Mouse (Mus musculus): Measurements from ENCODE around the gene Ccsap.

Gene Ccsap

DNA sequence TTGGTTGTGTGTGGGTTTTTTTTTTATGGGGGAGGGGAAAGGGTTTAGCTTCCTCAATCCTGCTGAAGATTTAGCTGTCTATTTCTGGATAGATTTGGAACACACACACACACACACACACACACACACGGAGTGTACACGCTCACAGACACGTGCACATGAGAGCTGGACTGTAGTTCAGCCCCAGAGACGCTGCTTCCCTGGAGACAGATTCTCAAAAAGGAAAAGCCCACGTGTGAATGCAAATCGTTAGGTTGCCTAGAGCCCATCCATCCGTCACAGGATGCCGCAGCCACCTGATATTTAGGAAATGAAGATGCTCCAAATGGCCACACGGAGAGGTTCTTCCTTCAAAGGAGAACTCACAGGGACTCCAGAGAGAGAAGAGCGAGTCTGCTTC lies 20.3 kb upstream of the Ccsap start:
- no peak for DNase-seq (ENCODE audit: extremely low spot score)

DNA sequence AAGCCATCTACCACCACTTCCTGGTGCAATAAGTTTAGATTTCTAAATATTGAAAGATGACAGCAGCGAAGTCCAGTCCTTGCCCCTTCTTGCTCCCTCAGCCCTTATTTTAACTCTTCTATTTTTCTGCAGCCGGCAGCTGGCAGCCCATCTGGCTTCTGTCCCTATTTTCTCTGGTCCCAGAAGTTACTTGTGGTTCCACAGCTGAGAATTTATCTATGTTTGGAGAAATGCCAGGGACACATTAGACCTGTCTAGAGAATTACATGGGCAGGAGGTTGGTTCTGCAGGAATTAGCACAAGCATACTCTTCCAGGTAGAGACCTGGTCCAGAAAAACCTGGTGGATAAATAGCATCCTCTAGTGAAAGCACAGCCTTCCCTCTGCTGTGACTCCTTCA lies 17.9 kb upstream of the Ccsap start:
- DNase-seq (ENCODE audit: extremely low spot score) = no peak

GRCm38 (mm10) chr8:123874324-123874723 lies 14.3 kb upstream of the Ccsap start:
- no peak for DNase-seq (ENCODE audit: extremely low spot score)

GRCm38 (mm10) chr8:123873364-123873763 lies 13.4 kb upstream of the Ccsap start:
- DNase-seq (ENCODE audit: extremely low spot score) = no peak

DNA sequence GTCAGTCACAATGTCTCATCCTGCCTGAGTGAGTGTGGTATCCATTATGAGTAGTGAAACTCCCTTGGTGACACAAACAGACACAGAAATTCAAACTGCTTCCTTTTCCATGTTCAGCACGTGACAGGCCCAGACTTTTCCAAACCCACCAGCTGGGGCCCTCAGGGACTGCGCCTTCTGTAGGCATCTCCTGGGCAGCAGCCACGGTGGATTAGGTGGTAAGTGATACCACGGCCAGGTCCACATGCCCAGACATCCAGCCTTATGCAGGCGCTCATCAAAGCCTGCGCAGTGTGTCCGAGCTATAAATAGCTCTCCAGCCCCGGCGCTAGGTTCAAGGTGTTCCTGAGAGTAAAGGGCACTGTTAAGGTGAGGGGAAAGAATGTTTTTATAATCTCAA lies 12.0 kb upstream of the Ccsap start:
- no peak for DNase-seq (ENCODE audit: extremely low spot score)

GRCm38 (mm10) chr8:123866971-123867370 lies 7.0 kb upstream of the Ccsap start:
- DNase-seq (ENCODE audit: extremely low spot score) = no peak

DNA sequence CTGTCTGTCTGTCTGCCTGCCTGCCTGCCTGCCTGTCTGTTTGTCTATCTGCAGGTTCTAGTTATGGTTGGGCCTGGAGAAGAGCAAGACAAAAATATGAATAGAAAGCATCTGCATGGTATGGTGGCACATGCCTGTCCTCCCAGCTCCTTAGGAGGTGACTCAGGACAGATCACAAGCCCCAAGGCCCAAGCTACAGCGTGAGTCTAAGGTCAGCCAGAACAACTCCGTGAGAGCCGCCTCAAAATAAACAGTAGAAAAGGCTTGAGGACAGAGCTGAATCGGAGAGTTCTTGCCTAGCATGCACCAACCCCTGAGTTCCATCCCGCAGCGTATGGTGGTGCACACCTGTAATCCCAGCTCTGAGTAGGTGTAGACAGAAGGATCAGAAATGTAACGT lies 5.8 kb upstream of the Ccsap start:
- no peak for DNase-seq (ENCODE audit: extremely low spot score)

- DNase-seq (ENCODE audit: extremely low spot score) = no peak
These were observed 377 bp upstream of the Ccsap start for GRCm38 (mm10) chr8:123860386-123860785.

DNA sequence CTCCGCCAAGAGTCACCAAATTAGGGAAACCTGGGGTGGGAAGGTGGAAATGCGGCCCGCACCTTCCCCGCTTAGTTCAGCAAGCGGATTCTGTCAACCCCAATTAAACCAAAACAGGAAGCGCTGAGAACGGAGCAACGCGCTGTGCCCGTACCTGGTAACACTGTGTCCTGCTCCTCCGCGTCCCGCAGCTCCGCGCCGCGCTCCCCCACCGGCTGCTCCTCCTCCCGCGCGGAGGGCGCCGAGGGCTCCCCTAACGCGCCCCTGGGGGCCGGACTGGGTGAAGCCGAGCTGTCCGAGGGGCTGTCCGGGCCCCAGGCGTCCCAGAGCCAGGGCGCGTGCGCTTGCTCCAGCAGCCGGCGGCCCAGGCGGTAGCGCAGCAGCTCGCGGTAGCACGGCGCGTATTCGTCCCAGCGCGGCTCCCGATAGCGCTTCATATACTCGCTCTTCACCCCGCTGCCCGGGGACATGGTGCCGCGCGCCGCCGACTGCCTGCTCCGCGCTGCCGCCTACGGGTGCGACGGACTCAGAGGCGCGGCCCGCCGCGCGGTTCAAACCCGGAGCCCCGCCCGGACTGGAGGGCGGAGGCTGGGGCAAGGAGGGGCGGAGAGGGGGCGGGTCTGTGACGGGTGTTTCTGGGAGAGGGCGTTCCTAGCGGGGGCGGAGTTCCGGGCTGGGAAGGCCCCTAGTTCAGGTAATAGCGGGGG lies 915 bp downstream of the Ccsap start:
- DNase-seq (ENCODE audit: extremely low spot score) = peak; percentile 97

DNA sequence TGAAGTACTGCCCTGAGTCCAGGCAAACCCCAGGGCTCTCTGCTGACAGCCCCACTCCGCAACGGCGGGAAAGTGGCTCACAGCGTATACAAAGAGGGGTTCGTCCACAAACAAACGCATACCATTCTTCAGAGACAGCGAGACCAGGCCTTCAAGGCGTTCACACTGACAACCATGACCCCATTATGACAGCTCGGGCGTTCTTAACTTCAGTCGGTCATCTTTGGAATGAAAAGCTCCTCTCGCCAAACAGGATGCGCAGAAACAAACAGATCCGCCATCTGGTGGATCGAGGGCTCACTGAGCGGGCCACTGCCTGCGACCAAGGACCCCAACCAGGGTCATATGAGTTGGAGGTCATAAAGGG lies 1.5 kb downstream of the Ccsap start:
- DNase-seq (ENCODE audit: extremely low spot score) = peak; percentile 54

- DNase-seq (ENCODE audit: extremely low spot score) = no peak
These were observed 2.6 kb downstream of the Ccsap start for GRCm38 (mm10) chr8:123857361-123857760.

DNA sequence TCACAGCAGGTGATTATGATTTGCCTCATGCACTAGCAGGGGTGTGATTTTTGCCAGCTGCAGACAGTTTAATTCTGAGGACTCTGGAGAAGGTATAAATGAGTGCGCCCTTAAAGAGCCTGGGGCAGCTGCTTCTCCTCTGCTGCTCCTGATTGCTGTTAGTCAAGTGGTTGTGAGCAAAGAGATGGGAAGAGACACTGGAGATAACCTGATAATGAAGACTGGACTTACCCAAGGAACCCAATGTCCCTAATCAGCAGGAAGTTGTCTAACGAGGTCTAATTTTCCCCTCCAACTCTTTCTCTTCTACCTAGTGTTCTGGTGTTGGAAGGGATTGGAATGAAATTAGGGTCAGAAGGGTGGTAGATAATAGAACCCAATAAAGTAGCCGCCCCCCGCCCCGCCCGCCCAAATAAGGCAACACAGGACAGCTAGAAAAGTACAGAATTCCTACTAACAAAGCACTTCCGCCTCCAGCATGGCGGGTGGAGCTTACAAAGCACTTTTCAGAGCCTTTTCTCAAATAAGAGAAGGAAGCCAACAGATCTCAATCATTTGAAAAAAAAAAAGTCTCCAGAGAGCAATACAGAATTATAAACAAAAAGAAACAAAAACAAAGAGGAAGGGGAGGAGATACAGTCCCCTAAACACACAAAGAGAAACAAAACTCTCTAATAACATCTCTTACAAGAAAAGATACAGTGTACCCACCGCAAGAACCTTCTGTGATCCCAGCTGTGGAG lies 5.1 kb downstream of the Ccsap start:
- no peak for DNase-seq (ENCODE audit: extremely low spot score)

DNA sequence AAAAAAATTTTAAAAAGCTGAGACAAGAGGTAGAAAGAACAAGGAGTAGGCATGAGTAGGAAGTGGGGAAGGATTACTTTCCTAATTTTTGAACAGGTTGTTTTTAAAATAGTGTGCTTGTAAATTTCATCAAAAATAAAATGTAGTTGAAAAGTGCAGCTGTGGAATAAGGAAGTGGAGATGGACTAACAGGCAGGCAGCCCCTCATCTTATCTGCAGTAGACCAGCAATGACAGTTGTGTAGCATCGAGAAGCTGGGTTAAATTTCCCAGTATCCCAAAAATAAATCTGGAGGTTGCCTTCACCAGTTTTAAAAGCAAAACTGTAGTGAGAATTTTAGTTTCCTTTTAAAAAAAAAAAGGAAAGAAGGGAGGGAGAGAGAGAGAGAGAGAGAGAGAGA lies 5.8 kb downstream of the Ccsap start:
- no peak for DNase-seq (ENCODE audit: extremely low spot score)

DNA sequence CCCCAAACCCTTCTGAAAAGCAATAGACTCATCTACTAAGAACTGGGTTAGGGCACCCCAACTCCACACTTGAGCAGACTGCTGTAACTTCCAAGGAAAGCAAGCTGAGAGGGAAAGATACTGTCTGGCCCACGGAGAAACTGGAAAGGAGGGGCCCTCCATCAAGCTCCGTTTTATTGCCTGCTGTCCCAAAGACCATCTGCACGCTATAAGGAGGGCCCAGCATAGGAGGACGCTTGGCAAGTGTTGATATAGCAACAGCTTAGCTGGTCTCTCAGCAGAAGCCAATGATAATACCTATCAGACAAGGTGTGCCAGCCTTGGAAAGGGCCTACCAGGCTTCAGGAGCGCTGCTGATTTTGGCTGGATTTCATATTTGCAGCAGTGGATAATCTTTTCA lies 8.4 kb downstream of the Ccsap start:
- DNase-seq (ENCODE audit: extremely low spot score) = no peak

- no peak for DNase-seq (ENCODE audit: extremely low spot score)
These were observed 10.7 kb downstream of the Ccsap start for GRCm38 (mm10) chr8:123849352-123849751.

DNA sequence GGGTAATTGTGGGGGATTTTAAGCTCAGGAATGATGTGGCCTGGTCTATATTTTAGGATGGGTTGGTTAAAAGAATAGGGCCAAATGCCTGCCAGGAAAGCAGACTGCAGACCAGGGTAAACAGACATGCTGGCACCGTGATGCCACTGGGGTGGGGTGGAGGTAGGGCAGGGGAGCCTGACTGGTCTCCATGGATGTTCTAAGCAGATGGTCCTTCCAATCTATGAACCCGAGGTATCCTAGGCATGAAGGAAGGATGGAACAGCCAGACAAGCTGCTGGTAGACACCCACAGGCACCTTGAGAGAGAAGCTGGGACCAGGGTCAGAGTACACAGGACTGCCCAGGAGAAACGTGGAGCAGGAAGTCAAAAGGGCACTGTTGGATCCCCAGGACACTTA lies 12.5 kb downstream of the Ccsap start:
- DNase-seq (ENCODE audit: extremely low spot score) = no peak

GRCm38 (mm10) chr8:123846509-123846908 lies 13.5 kb downstream of the Ccsap start:
- no peak for DNase-seq (ENCODE audit: extremely low spot score)

- no peak for DNase-seq (ENCODE audit: extremely low spot score)
These were observed 14.0 kb downstream of the Ccsap start for GRCm38 (mm10) chr8:123845991-123846390.

GRCm38 (mm10) chr8:123845114-123845513 lies 14.9 kb downstream of the Ccsap start:
- no peak for DNase-seq (ENCODE audit: extremely low spot score)

DNA sequence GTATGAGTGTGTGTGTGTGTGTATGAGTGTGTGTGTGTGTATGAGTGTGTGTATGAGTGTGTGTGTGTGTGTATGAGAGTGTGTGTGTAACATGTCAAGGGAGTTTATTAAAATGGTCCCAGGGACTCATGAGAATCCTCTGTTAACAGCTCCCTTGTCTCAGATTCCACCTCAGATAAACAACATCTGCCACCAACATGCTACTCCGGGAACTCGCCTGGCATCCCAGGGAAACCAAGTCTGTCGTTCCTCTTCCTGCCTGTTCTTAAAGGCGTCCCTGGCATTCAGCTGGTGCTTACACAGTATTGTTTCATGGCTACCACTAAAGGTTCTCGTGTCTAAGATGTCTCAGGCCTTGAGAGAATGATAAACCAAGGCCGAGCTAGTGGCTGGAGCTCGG lies 15.7 kb downstream of the Ccsap start:
- no peak for DNase-seq (ENCODE audit: extremely low spot score)

DNA sequence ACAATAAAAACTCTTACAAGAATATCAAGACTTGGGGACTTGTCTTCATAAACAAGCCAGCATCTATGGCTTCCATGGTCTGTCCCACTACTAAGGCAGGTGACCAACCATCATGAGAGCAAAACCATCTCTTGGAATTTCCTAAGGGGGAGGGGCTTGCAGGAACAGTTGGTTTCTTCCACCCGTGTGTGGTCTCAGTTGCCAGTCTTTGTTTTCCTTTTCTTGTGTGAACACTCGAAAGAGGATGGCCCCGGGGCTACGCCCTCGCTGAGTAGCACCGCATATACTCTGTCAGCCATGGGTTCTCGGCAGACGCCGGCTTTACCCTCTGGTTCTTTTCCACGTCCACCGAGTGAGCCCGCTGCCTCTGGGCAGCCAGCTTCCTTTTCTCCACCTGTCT lies 17.9 kb downstream of the Ccsap start:
- DNase-seq (ENCODE audit: extremely low spot score) = no peak

GRCm38 (mm10) chr8:123840578-123841345 lies 19.2 kb downstream of the Ccsap start:
- DNase-seq (ENCODE audit: extremely low spot score) = no peak

DNA sequence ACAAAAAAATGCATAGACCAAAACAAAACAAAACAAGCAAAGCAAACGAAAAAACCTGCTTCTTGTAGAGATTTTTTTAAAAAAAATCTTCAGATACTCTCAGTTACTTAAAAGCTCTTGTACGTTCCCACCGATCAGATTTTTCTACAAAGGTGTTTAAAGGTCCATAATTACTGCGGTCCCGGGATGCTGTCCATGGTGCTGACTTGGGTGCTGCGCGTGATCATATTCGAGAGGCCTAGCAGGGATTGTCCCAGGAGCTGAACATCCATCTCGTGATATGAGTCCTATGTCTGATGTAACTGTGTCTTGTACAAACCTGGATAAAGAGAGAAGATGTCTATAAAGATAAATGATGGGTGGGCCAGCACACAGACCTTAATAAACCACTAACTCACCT lies 21.5 kb downstream of the Ccsap start:
- DNase-seq (ENCODE audit: extremely low spot score) = peak; percentile 20
